8 mouse cellular contexts compared by ENCODE assay signal in genomic region chr7:27673064-27673574, GRCm38 (mm10). TPM values are rescaled to one million over a fixed set of nuclear protein-coding genes. Genes with fewer than 3 reads are reported as not detected.
DNase-seq lines count a peak whose midpoint lies in the region; ATAC-seq and TF ChIP-seq lines count a peak whose summit lies in the region.

No protein-coding gene starts in this region.

- ATAC-seq in embryonic facial prominence, embryonic 13.5 days (ENCODE audit: insufficient number of reproducible peaks, insufficient read depth, low FRiP score, low TSS enrichment, low read depth), result no peak
- no peak for ATAC-seq in intestine, embryonic 16.5 days
- no peak for ATAC-seq in neural tube, embryonic 13.5 days (ENCODE audit: low read depth)

- H3K4me3 ChIP-seq in liver, adult 2 months (ENCODE audit: insufficient read depth, low read depth, low read length), result peak overlapping the region; percentile 80; the same call in 1 of the 2 replicates
- peak overlapping the region; percentile 93 for H3K4me3 ChIP-seq in embryonic facial prominence, embryonic 13.5 days
- H3K4me3 ChIP-seq in intestine, embryonic 16.5 days (ENCODE audit: low read length), result peak overlapping the region; percentile 86
- peak overlapping the region; percentile 88 for H3K4me3 ChIP-seq in neural tube, embryonic 13.5 days

- WGBS in liver, adult 2 months, result 47% methylated on average over 9 of the region's 9 CpGs
- WGBS in embryonic facial prominence, embryonic 13.5 days, result 54% methylated on average over 9 of the region's 9 CpGs
- 51% methylated on average over 9 of the region's 9 CpGs for whole genome bisulfite sequencing in intestine, embryonic 16.5 days
- 60% methylated on average over 9 of the region's 9 CpGs for WGBS in neural tube, embryonic 13.5 days

- H3K36me3 ChIP-seq in liver, adult 2 months (ENCODE audit: control insufficient read depth, insufficient read depth, low read length), result no peaks in the 10 kb centered on the region
- H3K36me3 ChIP-seq in embryonic facial prominence, embryonic 13.5 days, result peaks cover 30% of the 10 kb centered on the region
- H3K36me3 ChIP-seq in intestine, embryonic 16.5 days (ENCODE audit: control insufficient read depth, insufficient read depth, low read length), result no peaks in the 10 kb centered on the region
- H3K36me3 ChIP-seq in neural tube, embryonic 13.5 days, result peaks cover 23% of the 10 kb centered on the region

- peaks cover 7% of the 10 kb centered on the region; the same call in 1 of the 2 replicates for H3K79me2 ChIP-seq in liver, adult 2 months (ENCODE audit: control insufficient read depth, insufficient read depth, low read length)

- no peak for DNase-seq in liver, adult 2 months (ENCODE audit: extremely low read depth, low read depth, low spot score)
- DNase-seq in liver, result no peak
- no peak for DNase-seq in layer of hippocampus, adult 8-10 months (ENCODE audit: low spot score in 2 of 2)
- no peak for DNase-seq in retina, embryonic 14.5 days (ENCODE audit: low spot score)
- DNase-seq in layer of hippocampus, postnatal 14 days (ENCODE audit: low spot score in 2 of 2), result no peak

- H3K9ac ChIP-seq in liver, adult 2 months (ENCODE audit: low read depth, low read length), result peak overlapping the region; percentile 83
- peak overlapping the region; percentile 90 for H3K9ac ChIP-seq in embryonic facial prominence, embryonic 13.5 days
- peak overlapping the region; percentile 84 for H3K9ac ChIP-seq in intestine, embryonic 16.5 days (ENCODE audit: low read depth, low read length)
- H3K9ac ChIP-seq in neural tube, embryonic 13.5 days, result peak overlapping the region; percentile 98

- 0 out of 2 replicates have a peak, but pooled peaks have one; percentile 23 for TF ChIP-seq CTCF in liver, adult 2 months (IDR thresholded peaks at IDR 0.05; ENCODE audit: low read depth, low read length)

- no peak for TF ChIP-seq POLR2A in liver, adult 2 months (IDR thresholded peaks at IDR 0.05; ENCODE audit: extremely low read depth, insufficient read depth, low read length)

- no peak overlapping the region for H3K27ac ChIP-seq in liver, adult 2 months (replicated peaks; ENCODE audit: insufficient read depth, low read depth, low read length)
- no peak overlapping the region for H3K27ac ChIP-seq in embryonic facial prominence, embryonic 13.5 days
- no peak overlapping the region for H3K27ac ChIP-seq in intestine, embryonic 16.5 days (ENCODE audit: low read length)
- no peak overlapping the region for H3K27ac ChIP-seq in neural tube, embryonic 13.5 days (replicated peaks)

- H3K9me3 ChIP-seq in embryonic facial prominence, embryonic 13.5 days, result no peaks in the 10 kb centered on the region
- H3K9me3 ChIP-seq in intestine, embryonic 16.5 days (ENCODE audit: control insufficient read depth, low read length), result no peaks in the 10 kb centered on the region
- no peaks in the 10 kb centered on the region for H3K9me3 ChIP-seq in neural tube, embryonic 13.5 days

- peak overlapping the region; percentile 95 for H3K4me2 ChIP-seq in embryonic facial prominence, embryonic 13.5 days
- H3K4me2 ChIP-seq in intestine, embryonic 16.5 days (ENCODE audit: low read depth, low read length), result peak overlapping the region; percentile 99
- peak overlapping the region; percentile 87 for H3K4me2 ChIP-seq in neural tube, embryonic 13.5 days

- no peaks in the 10 kb centered on the region for H3K27me3 ChIP-seq in liver, adult 2 months (ENCODE audit: control insufficient read depth, insufficient read depth, low read length)
- H3K27me3 ChIP-seq in embryonic facial prominence, embryonic 13.5 days, result no peaks in the 10 kb centered on the region
- no peaks in the 10 kb centered on the region for H3K27me3 ChIP-seq in intestine, embryonic 16.5 days (replicated peaks; ENCODE audit: control insufficient read depth, insufficient read depth, low read length)
- H3K27me3 ChIP-seq in neural tube, embryonic 13.5 days, result no peaks in the 10 kb centered on the region

- H3K4me1 ChIP-seq in liver, adult 2 months (ENCODE audit: control insufficient read depth, insufficient read depth, low read length), result peaks cover 6% of the 10 kb centered on the region
- H3K4me1 ChIP-seq in embryonic facial prominence, embryonic 13.5 days, result peaks cover 26% of the 10 kb centered on the region
- H3K4me1 ChIP-seq in intestine, embryonic 16.5 days (ENCODE audit: control insufficient read depth, insufficient read depth, low read length), result peaks cover 17% of the 10 kb centered on the region
- H3K4me1 ChIP-seq in neural tube, embryonic 13.5 days (replicated peaks), result peaks cover 53% of the 10 kb centered on the region

RNA-seq across cellular contexts. Expression of gene Map3k10, which starts 1.3 kb away (rescaled TPM):
- 10.0 and 10.6 TPM in 2 replicates for total RNA-seq in liver, adult 2 months (2014; rRNA removed)
- polyA plus RNA-seq in liver, adult 2 months (2012; rRNA removed), result 20.1 and 21.5 TPM in 2 replicates
- 9.3 and 13.0 TPM in 2 replicates for polyA plus RNA-seq in embryonic facial prominence, embryonic 13.5 days (2015; fragmentation: Nextera tagmentation; extraction: Ambion mirVana)
- 2.2 and 2.9 TPM in 2 replicates for polyA plus RNA-seq in intestine, embryonic 16.5 days (2015; fragmentation: Nextera tagmentation; extraction: Ambion mirVana)
- polyA plus RNA-seq in neural tube, embryonic 13.5 days (2015; fragmentation: Nextera tagmentation; extraction: Ambion mirVana), result 11.6 and 12.7 TPM in 2 replicates
- total RNA-seq in layer of hippocampus, adult 8-10 months (2022), result 100 to 1,000 TPM; 140 to 155 (median 146) TPM
- total RNA-seq in layer of hippocampus, postnatal 14 days (2021), result 100 to 1,000 TPM; 197 TPM

RNA-seq across cellular contexts. Expression of gene Zfp607b, which starts 16.0 kb away (rescaled TPM):
- total RNA-seq in liver, adult 2 months (2014; rRNA removed), result 0.27 and 0.28 TPM in 2 replicates
- 0.05 and 0.40 TPM in 2 replicates for polyA plus RNA-seq in liver, adult 2 months (2012; rRNA removed)
- 5.3 TPM in 2 replicates for polyA plus RNA-seq in embryonic facial prominence, embryonic 13.5 days (2015; fragmentation: Nextera tagmentation; extraction: Ambion mirVana)
- polyA plus RNA-seq in intestine, embryonic 16.5 days (2015; fragmentation: Nextera tagmentation; extraction: Ambion mirVana), result 2.1 and 2.2 TPM in 2 replicates
- 7.6 and 8.9 TPM in 2 replicates for polyA plus RNA-seq in neural tube, embryonic 13.5 days (2015; fragmentation: Nextera tagmentation; extraction: Ambion mirVana)
- total RNA-seq in layer of hippocampus, adult 8-10 months (2022), result 10 to 100 TPM in 2 of 4 experiments, 1 to 10 TPM in 2; 9.6 to 13.5 (median 10.5) TPM
- total RNA-seq in layer of hippocampus, postnatal 14 days (2021), result 10 to 100 TPM in 1 of 2 experiments, 1 to 10 TPM in 1; 7.3 to 10.3 TPM

RNA-seq across cellular contexts. Expression of gene Ttc9b, which starts 19.4 kb away (rescaled TPM):
- not detected in 2 replicates for total RNA-seq in liver, adult 2 months (2014; rRNA removed)
- polyA plus RNA-seq in liver, adult 2 months (2012; rRNA removed), result not detected in 2 replicates
- 1.1 TPM in 2 replicates for polyA plus RNA-seq in embryonic facial prominence, embryonic 13.5 days (2015; fragmentation: Nextera tagmentation; extraction: Ambion mirVana)
- 1.5 and 1.8 TPM in 2 replicates for polyA plus RNA-seq in intestine, embryonic 16.5 days (2015; fragmentation: Nextera tagmentation; extraction: Ambion mirVana)
- polyA plus RNA-seq in neural tube, embryonic 13.5 days (2015; fragmentation: Nextera tagmentation; extraction: Ambion mirVana), result 45.8 and 54.8 TPM in 2 replicates
- 10 to 100 TPM; 37.0 to 42.0 (median 41.1) TPM for total RNA-seq in layer of hippocampus, adult 8-10 months (2022)
- 10 to 100 TPM; 81.8 to 84.7 TPM for total RNA-seq in layer of hippocampus, postnatal 14 days (2021)

RNA-seq across cellular contexts. Expression of gene Zfp60, which starts 58.1 kb away (rescaled TPM):
- 5.8 and 6.1 TPM in 2 replicates for total RNA-seq in liver, adult 2 months (2014; rRNA removed)
- polyA plus RNA-seq in liver, adult 2 months (2012; rRNA removed), result 0.83 and 1.1 TPM in 2 replicates
- polyA plus RNA-seq in embryonic facial prominence, embryonic 13.5 days (2015; fragmentation: Nextera tagmentation; extraction: Ambion mirVana), result 47.9 and 49.9 TPM in 2 replicates
- 18.3 and 19.3 TPM in 2 replicates for polyA plus RNA-seq in intestine, embryonic 16.5 days (2015; fragmentation: Nextera tagmentation; extraction: Ambion mirVana)
- 104 and 121 TPM in 2 replicates for polyA plus RNA-seq in neural tube, embryonic 13.5 days (2015; fragmentation: Nextera tagmentation; extraction: Ambion mirVana)
- total RNA-seq in layer of hippocampus, adult 8-10 months (2022), result 10 to 100 TPM; 37.9 to 43.5 (median 41.4) TPM
- 10 to 100 TPM; 32.5 to 37.0 TPM for total RNA-seq in layer of hippocampus, postnatal 14 days (2021)

Comparison
In these comparisons a context has a peak if more than half of its experiments do, and no peak if none do; other contexts are left out.
1. RNA of gene Ttc9b, which starts 19.4 kb away (polyA plus RNA-seq): 45.8 to 54.8 TPM in neural tube, embryonic 13.5 days; 1.5 to 1.8 TPM in intestine, embryonic 16.5 days, 1.1 TPM in embryonic facial prominence, embryonic 13.5 days and not detected in liver, adult 2 months; every median in the first group is over 10 times any median in the second.
2. Peak in every context shown above with its lines, with median percentiles within 50 percentile points of each other: H3K4me3 ChIP-seq, H3K9ac ChIP-seq and H3K4me2 ChIP-seq.